Mouse (Mus musculus): Measurements from ENCODE around the gene Nav2. TPM values are rescaled to one million over a fixed set of nuclear protein-coding genes. Genes with fewer than 3 reads are reported as not detected.

The Nav2 gene
- total RNA-seq, 2 experiments from 2014 or later, result 1.4 TPM

DNA sequence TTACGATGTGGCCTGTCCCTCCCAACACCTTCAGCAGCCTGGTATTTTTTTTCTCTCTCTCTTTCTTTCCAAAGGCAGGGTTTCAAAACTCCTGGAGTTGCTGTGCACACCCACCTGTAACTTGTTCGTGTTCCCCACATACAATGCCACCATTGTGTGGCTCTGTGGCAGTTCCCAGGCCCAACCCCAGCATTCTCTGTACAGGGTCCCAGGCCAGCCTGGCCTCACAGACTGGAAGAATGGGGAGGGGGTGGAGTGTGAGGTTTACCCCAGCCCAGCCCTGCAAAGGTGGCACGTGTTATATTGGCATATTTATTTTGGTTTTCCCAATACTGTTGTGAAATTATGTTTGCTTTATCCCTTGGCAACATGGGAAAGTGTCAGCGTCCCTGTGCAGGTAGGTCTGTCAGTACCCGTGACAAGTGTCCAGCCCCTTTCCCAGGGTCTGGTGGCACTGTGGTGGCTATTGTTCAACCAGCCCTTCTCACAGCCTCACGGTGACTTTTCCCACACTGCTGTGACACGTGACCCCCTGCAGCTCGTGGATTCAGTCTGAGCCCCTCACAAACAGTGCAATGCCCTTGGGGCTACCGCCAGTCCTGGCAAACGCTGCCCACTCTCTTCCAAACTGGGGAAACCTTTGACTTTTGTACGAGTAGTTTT, 443.2 kb downstream of the Nav2 start:
- no peak for ATAC-seq (replicated peaks; ENCODE audit: low FRiP score, low TSS enrichment, poor library complexity, severe bottlenecking)

DNA sequence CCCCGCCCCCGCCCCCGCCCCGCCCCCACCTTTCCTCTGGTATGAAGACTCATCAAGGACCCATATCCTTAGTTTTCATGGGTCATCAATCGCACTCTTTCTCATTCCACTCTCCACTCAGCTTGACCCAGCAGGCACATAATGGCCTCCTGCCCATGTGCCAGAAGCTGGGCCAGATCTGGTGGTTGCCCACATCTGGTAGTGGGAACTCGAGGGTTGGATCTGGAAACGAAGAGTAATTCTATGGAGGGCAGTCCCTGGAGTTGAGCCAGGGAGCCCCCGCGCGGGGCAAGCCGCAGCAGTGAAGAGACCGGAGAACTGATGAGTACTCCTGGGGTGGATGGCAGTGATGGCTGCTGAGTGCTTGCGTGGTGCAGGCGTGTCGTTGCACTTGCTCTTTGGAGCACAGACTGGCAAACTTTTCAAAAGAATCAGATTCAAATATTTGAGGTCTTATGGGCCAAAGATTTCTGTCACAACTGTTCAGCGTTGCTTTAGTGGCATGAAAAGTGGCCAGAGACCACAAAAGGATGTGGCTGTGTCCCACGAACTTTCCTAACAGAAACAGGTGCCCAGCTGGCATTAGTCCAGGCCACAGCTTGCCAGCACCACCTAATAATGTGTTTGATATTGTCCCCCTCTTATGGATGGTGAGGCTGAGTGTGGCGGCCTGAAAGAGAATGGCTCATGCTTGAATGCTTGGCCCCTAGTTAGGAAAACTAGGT, 449.1 kb downstream of the Nav2 start:
- ATAC-seq (replicated peaks; ENCODE audit: low FRiP score, low TSS enrichment, poor library complexity, severe bottlenecking), result no peak

GRCm38 (mm10) chr7:49359120-49359519, 450.6 kb downstream of the Nav2 start:
- no peak for ATAC-seq (replicated peaks; ENCODE audit: low FRiP score, low TSS enrichment, poor library complexity, severe bottlenecking)

- no peak for ATAC-seq (replicated peaks; ENCODE audit: low FRiP score, low TSS enrichment, poor library complexity, severe bottlenecking)
Measured at GRCm38 (mm10) chr7:49360597-49360996, 452.1 kb downstream of the Nav2 start.

GRCm38 (mm10) chr7:49361465-49362090, 453.1 kb downstream of the Nav2 start:
- ATAC-seq (replicated peaks; ENCODE audit: low FRiP score, low TSS enrichment, poor library complexity, severe bottlenecking), result no peak

DNA sequence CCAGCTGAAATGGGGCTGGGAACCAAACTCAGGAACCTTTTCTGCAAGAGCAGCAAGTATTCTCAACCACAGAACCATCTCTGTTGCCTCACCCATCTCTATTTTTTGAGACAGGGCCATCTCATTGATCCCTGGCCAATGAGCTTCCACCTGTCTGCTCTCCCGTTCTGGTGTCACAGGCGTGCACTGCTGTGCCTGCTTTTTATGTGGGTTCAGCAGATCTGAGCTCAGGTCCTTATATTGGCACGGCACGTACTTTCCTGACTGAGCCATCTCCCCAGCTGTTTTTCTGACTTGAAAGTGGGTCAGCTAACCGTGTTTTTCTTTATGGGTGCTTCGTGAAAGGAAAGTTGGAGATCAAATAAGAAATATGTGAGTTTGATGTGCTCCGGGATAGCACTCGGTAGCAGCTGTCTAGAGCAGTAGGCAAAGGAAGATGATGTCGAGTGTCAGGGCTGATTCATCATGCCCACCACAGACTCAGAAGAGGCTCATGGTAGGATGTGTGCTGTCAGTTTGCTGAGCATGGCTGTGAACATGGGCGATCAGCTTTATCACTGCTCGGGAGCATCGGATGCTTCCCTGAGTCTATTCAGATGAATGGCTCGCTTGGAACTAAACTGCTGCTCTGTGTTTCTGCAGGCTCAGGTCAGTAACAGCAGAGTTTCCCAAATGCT, 456.1 kb downstream of the Nav2 start:
- no peak for ATAC-seq (replicated peaks; ENCODE audit: low FRiP score, low TSS enrichment, poor library complexity, severe bottlenecking)

- no peak for ATAC-seq (replicated peaks; ENCODE audit: low FRiP score, low TSS enrichment, poor library complexity, severe bottlenecking)
Measured at GRCm38 (mm10) chr7:49368590-49368989, 460.1 kb downstream of the Nav2 start.

GRCm38 (mm10) chr7:49369006-49369405, 460.5 kb downstream of the Nav2 start:
- ATAC-seq (replicated peaks; ENCODE audit: low FRiP score, low TSS enrichment, poor library complexity, severe bottlenecking), result no peak

- no peak for ATAC-seq (replicated peaks; ENCODE audit: low FRiP score, low TSS enrichment, poor library complexity, severe bottlenecking)
Measured at GRCm38 (mm10) chr7:49369809-49370473, 461.4 kb downstream of the Nav2 start.

- no peak for ATAC-seq (replicated peaks; ENCODE audit: low FRiP score, low TSS enrichment, poor library complexity, severe bottlenecking)
Measured at GRCm38 (mm10) chr7:49371345-49371744, 462.8 kb downstream of the Nav2 start.

- no peak for ATAC-seq (replicated peaks; ENCODE audit: low FRiP score, low TSS enrichment, poor library complexity, severe bottlenecking)
Measured at GRCm38 (mm10) chr7:49371972-49372371, 463.5 kb downstream of the Nav2 start.

DNA sequence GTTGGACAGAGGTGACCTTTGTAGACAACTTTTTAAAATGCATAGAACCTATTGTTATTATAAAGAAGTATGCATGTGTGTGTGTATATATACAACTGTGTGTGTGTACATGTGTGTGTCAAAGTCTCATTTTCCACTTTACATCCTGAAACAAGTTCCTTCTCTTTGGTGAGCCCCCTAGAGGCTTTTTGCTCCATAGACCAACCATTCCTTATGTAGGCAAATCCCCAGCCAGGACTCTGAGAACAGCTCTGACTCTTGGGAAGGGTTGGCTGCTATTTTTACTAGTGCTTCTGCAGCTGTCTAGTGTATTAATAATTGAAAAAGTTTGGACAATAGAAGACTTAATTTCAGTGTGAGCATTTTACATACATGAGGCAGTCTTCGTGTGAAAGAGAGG, 464.7 kb downstream of the Nav2 start:
- no peak for ATAC-seq (replicated peaks; ENCODE audit: low FRiP score, low TSS enrichment, poor library complexity, severe bottlenecking)

DNA sequence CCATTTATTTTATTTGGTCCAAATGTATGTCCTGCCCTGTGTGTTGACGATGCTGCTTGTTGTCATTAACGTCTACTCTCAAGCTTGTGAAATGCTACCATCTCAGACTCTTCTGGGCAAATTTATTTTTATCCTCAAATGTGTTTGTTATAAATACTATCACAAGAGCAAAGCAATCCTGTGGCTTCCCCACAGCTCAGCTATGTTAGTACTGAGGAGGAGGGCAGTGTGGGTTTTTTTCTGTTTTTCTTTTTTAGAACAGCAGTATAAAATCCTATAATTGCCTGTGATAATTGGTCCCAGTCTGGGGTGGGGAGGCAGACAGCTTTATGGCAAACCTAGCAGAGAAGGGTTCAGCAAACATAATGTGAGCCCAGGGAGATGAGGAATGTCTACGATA, 465.1 kb downstream of the Nav2 start:
- ATAC-seq (replicated peaks; ENCODE audit: low FRiP score, low TSS enrichment, poor library complexity, severe bottlenecking), result no peak

DNA sequence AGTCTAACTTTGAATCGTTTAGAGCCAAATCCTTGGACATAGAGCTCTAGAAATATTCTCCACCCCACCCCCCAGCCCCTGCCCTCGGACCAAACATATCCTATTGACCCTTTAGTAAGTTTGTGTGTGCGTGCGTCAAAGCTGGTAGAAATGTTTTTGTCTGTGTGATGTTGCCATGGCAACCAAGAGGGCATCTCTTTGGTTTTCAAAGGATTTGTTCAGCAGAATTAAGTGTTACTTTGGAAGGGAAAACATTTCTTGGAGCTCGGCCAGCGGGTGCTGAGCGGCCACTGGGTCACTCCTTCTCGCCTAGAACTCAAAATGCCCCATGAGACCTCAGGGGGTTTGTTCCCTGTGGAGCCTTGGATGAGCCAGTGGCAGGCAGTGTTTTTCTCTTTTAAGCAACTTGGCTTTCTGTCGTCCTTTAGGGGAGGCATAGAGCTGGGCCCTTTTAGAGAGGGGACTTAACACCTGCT, 467.0 kb downstream of the Nav2 start:
- no peak for ATAC-seq (replicated peaks; ENCODE audit: low FRiP score, low TSS enrichment, poor library complexity, severe bottlenecking)

DNA sequence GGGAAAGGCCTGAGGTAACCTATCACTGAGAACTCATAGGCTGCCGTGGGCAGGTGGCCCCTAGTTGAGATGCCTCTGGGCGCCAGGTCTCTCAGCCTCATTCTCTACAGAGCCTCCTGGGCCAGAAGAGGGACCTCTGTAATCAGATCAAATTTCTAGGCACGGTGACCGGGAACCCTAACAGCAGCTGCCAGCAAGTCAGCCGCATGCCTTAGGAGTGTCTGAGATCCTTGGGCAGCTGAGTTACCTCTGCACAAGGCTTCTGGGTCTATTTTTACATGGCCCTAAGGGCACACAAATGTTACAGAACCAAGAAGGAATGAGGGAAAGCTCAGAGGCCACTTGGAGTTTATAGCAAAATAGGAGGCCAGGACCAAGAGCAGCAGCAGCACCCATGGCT, 470.1 kb downstream of the Nav2 start:
- ATAC-seq (replicated peaks; ENCODE audit: low FRiP score, low TSS enrichment, poor library complexity, severe bottlenecking), result no peak

GRCm38 (mm10) chr7:49380940-49381339, 472.4 kb downstream of the Nav2 start:
- ATAC-seq (replicated peaks; ENCODE audit: low FRiP score, low TSS enrichment, poor library complexity, severe bottlenecking), result no peak

GRCm38 (mm10) chr7:49382884-49383283, 474.4 kb downstream of the Nav2 start:
- no peak for ATAC-seq (replicated peaks; ENCODE audit: low FRiP score, low TSS enrichment, poor library complexity, severe bottlenecking)

GRCm38 (mm10) chr7:49388137-49388536, 479.6 kb downstream of the Nav2 start:
- no peak for ATAC-seq (replicated peaks; ENCODE audit: low FRiP score, low TSS enrichment, poor library complexity, severe bottlenecking)

DNA sequence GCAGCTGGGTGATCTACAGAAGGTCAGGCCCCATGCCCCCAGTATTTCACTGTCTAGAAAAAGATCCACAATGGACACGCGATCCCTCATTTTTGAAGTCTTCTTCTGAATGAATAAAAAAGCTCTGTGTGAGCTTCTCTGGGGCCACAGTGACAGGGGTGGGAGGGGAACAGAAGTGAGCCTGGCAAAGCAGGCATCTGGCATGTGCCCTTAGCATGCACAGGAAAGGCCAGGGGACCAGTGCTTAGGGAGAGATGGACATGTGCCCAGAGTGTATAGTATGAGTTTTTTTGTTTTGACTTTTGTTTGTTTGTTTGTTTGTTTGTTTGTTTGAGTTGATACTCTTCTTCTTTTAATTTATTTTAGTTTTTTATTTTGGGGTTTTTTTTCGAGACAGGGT, 481.8 kb downstream of the Nav2 start:
- no peak for ATAC-seq (replicated peaks; ENCODE audit: low FRiP score, low TSS enrichment, poor library complexity, severe bottlenecking)

DNA sequence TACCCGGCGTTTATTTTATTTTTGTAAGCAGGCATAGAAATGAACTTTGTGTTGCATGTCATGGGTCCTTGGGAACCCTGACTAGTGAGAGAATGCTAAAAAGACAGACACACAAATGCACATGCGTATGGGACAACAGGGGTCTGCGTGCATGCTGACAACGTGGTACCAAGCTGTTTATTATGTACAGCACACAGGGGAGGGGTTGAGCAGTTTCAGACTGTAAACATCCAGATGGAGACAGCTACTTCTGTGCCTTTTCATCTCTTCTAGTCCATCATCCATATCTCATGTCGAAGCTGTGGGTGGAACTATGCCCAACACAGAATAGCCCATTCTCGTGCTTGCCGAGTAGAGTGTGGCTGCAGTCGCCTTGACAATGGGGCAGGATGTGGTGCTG, 482.3 kb downstream of the Nav2 start:
- ATAC-seq (replicated peaks; ENCODE audit: low FRiP score, low TSS enrichment, poor library complexity, severe bottlenecking), result no peak

Data from megakaryocyte-erythroid progenitor cell, adult 5-6 weeks (primary cell).